ENCODE assay signal across 8 mouse cellular contexts in the genomic region with DNA sequence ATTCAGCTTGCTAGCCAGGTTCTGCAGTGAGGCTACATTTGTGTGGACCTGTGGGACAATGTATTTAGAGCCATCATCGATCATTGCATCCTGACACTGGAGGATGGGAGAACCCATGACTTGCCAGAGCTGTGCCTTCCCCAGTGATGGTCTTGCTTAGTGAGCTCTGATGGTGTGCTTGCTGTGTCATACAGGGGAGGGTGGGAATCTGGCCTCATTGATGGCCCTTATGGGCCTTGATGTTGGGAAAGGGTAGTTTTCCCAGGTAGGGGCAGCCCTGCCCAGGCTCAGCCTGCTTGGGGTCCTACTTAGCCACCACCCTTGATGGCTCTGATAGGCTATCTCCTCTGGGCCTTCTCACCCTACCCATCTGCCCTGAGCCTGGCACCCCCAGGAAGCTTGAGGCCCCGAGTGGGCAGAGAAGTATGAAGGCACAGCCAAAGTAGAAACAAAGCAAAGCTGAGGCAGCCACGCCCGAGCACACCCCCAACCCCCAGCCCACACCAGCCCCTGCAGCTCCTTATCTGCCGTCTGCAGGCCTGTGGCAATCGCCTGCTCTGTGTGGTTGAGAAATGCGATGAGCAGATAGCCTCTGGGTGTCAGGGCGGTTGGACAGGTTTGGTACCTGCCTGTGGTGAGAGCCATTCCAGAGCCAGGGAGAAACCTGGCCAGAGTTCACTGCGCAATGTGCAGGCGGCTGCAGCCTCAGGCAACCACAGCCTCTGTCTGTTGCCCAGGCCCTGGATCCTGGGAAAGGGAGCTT. TPM values are rescaled to one million over a fixed set of nuclear protein-coding genes. Genes with fewer than 3 reads are reported as not detected.
DNase-seq lines count a peak whose midpoint lies in the region; ATAC-seq and TF ChIP-seq lines count a peak whose summit lies in the region.
"Had no signal": no experiment of that assay in that cellular context is flagged by ENCODE, and none has a peak within 500 bp of the region (broad histone marks: within the 10 kb centered on the region; RNA-seq: fewer than 3 reads in every experiment).

No protein-coding gene starts in this region.

- DNase-seq in 416B (ENCODE audit: low read depth), result peak; percentile 30
- peak; percentile 38 for DNase-seq in CD4-positive helper T cell, adult 2 months (ENCODE audit: low read depth, low spot score)
- no peak for DNase-seq in intestine, embryonic 14.5 days (ENCODE audit: low spot score)
- DNase-seq in liver, postnatal 0 days, result peak; percentile 65
- no peak for DNase-seq in layer of hippocampus, postnatal 36 days
- no peak for DNase-seq in ovary, postnatal 10 days (ENCODE audit: low spot score)

- no peak overlapping the region for H3K4me3 ChIP-seq in intestine, embryonic 14.5 days (ENCODE audit: low read depth, low read length)
- H3K4me3 ChIP-seq in liver, postnatal 0 days (ENCODE audit: low read depth, low read length), result no peak overlapping the region
- no peak overlapping the region for H3K4me3 ChIP-seq in midbrain, embryonic 15.5 days
- H3K4me3 ChIP-seq: neural tube, embryonic 12.5 days had no signal

- H3K27ac ChIP-seq in intestine, embryonic 14.5 days (ENCODE audit: low read depth), result peak overlapping the region; percentile 67; the same call in 1 of the 2 replicates
- peak overlapping the region; percentile 40; the same call in 1 of the 2 replicates for H3K27ac ChIP-seq in liver, postnatal 0 days (ENCODE audit: low read depth)
- H3K27ac ChIP-seq in midbrain, embryonic 15.5 days, result no peak overlapping the region
- H3K27ac ChIP-seq: neural tube, embryonic 12.5 days had no signal

- peak; percentile 57 for ATAC-seq in intestine, embryonic 14.5 days (replicated peaks; ENCODE audit: low FRiP score, low TSS enrichment, low read depth)
- peak; percentile 79 for ATAC-seq in liver, postnatal 0 days
- ATAC-seq in midbrain, embryonic 15.5 days (replicated peaks), result no peak

- no peaks in the 10 kb centered on the region for H3K9me3 ChIP-seq in intestine, embryonic 14.5 days (ENCODE audit: control insufficient read depth, low read length)
- no peaks in the 10 kb centered on the region for H3K9me3 ChIP-seq in liver, postnatal 0 days (ENCODE audit: low read length)
- no peaks in the 10 kb centered on the region for H3K9me3 ChIP-seq in midbrain, embryonic 15.5 days
- H3K9me3 ChIP-seq: neural tube, embryonic 12.5 days had no signal

- H3K9ac ChIP-seq in intestine, embryonic 14.5 days (ENCODE audit: low read length), result no peak overlapping the region
- H3K9ac ChIP-seq in liver, postnatal 0 days (replicated peaks), result peak overlapping the region; percentile 17; the same call in 1 of the 2 replicates
- H3K9ac ChIP-seq in midbrain, embryonic 15.5 days, result no peak overlapping the region
- H3K9ac ChIP-seq: neural tube, embryonic 12.5 days had no signal

- H3K4me1 ChIP-seq in intestine, embryonic 14.5 days (replicated peaks; ENCODE audit: control insufficient read depth, insufficient read depth, low read length), result peaks cover 49% of the 10 kb centered on the region
- H3K4me1 ChIP-seq in liver, postnatal 0 days (ENCODE audit: insufficient read depth), result peaks cover 75% of the 10 kb centered on the region
- H3K4me1 ChIP-seq in midbrain, embryonic 15.5 days, result peaks cover 29% of the 10 kb centered on the region

- no peaks in the 10 kb centered on the region for H3K27me3 ChIP-seq in intestine, embryonic 14.5 days (replicated peaks; ENCODE audit: control insufficient read depth, insufficient read depth, low read length)
- no peaks in the 10 kb centered on the region for H3K27me3 ChIP-seq in liver, postnatal 0 days (ENCODE audit: insufficient read depth, low read length)
- H3K27me3 ChIP-seq in midbrain, embryonic 15.5 days (replicated peaks), result no peaks in the 10 kb centered on the region
- H3K27me3 ChIP-seq: neural tube, embryonic 12.5 days had no signal

- no peak for TF ChIP-seq CTCF in liver, postnatal 0 days (IDR thresholded peaks at IDR 0.05; ENCODE audit: low read depth)

- no peak overlapping the region for H3K4me2 ChIP-seq in intestine, embryonic 14.5 days (ENCODE audit: low read length)
- peak overlapping the region; percentile 1 for H3K4me2 ChIP-seq in liver, postnatal 0 days (ENCODE audit: low read depth, low read length)
- no peak overlapping the region for H3K4me2 ChIP-seq in midbrain, embryonic 15.5 days
- H3K4me2 ChIP-seq: neural tube, embryonic 12.5 days had no signal

- no peaks in the 10 kb centered on the region for H3K36me3 ChIP-seq in intestine, embryonic 14.5 days (ENCODE audit: control insufficient read depth, insufficient read depth, low read length)
- H3K36me3 ChIP-seq in liver, postnatal 0 days (replicated peaks; ENCODE audit: insufficient read depth, low read length), result no peaks in the 10 kb centered on the region
- H3K36me3 ChIP-seq in midbrain, embryonic 15.5 days (replicated peaks), result no peaks in the 10 kb centered on the region
- H3K36me3 ChIP-seq: neural tube, embryonic 12.5 days had no signal

- WGBS in intestine, embryonic 14.5 days, result 54% methylated on average over 10 of the region's 10 CpGs
- 29% methylated on average over 10 of the region's 10 CpGs for WGBS in liver, postnatal 0 days (ENCODE audit: insufficient replicate concordance)
- 83% methylated on average over 10 of the region's 10 CpGs for WGBS in midbrain, embryonic 15.5 days

- TF ChIP-seq EP300 in liver, postnatal 0 days (IDR thresholded peaks at IDR 0.05; ENCODE audit: low read depth), result peak; percentile 90

RNA-seq across cellular contexts. Expression of a gene that starts 26.8 kb away (rescaled TPM):
- 8.3 and 9.2 TPM in 2 replicates for polyA plus RNA-seq in intestine, embryonic 14.5 days (2014; fragmentation: Nextera tagmentation; extraction: Ambion mirVana)
- polyA plus RNA-seq in liver, postnatal 0 days (2015; fragmentation: Nextera tagmentation; extraction: Ambion mirVana), result 13.3 and 13.9 TPM in 2 replicates
- 10 to 100 TPM; 25.1 to 27.9 TPM for total RNA-seq in layer of hippocampus, postnatal 36 days (2021)
- polyA plus RNA-seq in midbrain, embryonic 15.5 days (2015; fragmentation: Nextera tagmentation; extraction: Ambion mirVana), result 3.1 and 4.1 TPM in 2 replicates

Comparison
In these comparisons a context has a peak if more than half of its experiments do, and no peak if none do; other contexts are left out.
1. DNase-seq: peak in 416B (single experiment), CD4-positive helper T cell, adult 2 months (single experiment) and liver, postnatal 0 days (single experiment); none in intestine, embryonic 14.5 days (single experiment), layer of hippocampus, postnatal 36 days (0 of 2) and ovary, postnatal 10 days (single experiment).